Mouse (Mus musculus) thymus, postnatal 14 days (tissue): ENCODE data around the gene Opn1mw.
A peak's percentile ranks its signal among the peaks of the same experiment; 100 is the strongest.
"Not testable (repeated sequence)": the region's sequence is repeated elsewhere in the genome, so short reads cannot be mapped to it uniquely, and the experiment has no call there.

ENCODE experiments used
- DNase-seq: peaks from one replicate; pipeline ENCODE4 v3.0.0; 2021

Opn1mw gene

DNA sequence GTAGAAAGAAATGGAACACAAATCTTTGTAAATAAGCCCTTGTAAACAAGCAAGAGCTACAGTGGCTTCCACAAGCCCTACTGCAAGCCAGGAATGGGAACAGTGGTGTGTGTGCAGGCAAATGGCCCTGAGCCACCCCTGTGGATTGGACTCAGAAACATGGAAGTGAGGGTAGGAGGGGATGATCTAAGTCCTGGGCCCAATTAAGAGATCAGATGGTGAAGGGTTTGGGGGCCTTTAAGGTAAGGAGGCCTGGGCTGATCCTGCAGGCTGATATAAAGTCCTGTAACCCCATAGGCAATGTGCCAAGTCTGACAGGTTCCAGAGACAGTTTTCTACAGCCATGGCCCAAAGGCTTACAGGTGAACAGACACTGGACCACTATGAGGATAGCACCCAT is at the start of gene Opn1mw:
Gene Opn1mw (plus strand): TSS at position 301 of the 400 bp plus-strand sequence.
- DNase-seq, result no peak

DNA sequence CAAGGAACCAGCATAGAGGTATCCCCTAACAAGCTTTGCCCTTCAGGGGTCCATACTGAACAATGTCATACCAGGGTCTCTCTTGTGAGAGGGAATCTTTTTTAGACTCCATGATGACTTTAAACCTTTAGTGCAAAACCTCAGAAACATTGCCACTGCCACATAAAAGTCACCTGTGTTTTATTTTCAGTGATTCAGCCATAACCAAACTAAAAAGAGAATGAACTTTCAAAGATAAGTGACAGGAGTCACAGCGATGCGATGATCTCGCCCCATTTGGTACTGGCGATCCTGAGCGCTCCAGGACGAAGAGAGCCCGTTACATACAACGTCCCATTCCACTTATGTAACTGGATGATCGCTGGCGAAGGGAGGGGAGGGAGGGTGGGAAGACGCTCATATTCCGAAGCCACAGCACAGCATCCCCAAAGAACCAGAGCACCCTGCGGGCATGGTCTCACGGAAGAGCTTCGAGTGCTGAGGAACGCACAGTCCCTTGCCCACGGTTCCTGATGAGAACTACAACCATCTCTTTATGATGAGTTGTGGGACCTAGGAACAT is 42.9 kb upstream of the Opn1mw start:
- no peak for DNase-seq

DNA sequence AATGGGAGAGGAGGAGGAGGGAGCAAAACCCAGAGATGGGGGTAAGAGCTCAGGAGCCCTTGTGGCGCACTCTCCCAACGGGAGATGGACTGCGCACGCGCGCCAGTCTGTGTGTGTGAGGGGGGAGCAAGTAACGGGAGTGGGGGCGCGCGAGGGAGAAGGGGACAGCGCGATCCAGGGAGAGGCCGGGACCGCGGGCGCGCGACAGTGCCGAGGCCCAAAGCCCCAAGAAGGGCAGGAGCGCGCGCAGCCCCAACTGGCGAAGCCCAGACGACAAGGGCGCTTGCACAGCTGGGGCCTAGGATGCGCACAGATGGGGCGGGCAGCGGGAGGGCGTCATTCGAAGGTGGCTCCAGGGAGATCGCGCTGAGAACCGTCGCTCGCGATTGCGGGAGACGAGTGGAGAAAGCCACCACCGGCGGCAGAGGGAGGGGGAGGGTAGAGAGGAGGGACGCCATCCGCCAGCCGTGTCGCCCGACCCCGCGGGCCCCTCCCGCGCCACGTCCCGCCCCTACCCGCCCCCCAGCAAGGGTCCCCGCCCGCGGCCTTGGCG is 42.2 kb upstream of the Opn1mw start:
- DNase-seq, result peak; percentile 84

DNA sequence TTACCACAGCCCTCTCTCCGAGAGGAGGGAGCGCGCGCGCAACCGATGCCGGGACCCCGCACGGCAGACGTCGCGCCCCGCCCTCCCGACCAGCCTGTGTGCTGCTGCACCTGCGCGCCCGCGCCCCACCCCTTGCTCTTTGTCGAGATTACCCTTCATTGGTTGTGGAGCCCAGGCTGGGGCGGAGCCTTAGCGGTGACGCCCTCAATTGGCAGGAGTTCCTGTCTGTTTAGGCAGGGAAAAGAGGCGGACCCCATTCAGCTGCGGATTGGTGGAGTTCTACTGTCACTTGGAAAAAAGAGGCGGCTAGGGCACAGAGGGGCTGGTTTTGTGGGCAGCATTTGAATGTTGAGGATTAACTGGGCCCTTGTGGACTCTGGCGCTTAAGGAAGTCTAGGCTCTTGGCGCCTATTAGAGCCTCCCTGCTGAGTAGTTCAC is 41.6 kb upstream of the Opn1mw start:
- peak; percentile 97 for DNase-seq

DNA sequence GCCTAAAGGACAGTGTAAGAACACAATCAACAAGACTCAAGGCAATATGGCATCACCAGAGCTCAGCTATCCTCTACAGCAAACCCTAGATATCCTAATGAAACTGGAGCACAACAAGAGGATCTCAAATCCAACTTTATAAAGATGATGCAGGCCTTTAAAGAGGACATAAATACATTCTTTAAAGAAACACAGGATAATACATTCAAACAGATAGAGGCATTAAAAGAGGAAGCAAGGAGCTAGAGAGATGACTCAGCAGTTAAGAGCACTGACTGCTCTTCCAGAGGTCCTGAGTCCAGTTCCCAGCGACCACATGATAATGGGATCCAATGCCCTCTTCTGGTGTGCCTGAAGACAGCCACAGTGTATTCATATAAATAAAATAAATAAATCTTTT is 32.1 kb upstream of the Opn1mw start:
- no peak for DNase-seq

DNA sequence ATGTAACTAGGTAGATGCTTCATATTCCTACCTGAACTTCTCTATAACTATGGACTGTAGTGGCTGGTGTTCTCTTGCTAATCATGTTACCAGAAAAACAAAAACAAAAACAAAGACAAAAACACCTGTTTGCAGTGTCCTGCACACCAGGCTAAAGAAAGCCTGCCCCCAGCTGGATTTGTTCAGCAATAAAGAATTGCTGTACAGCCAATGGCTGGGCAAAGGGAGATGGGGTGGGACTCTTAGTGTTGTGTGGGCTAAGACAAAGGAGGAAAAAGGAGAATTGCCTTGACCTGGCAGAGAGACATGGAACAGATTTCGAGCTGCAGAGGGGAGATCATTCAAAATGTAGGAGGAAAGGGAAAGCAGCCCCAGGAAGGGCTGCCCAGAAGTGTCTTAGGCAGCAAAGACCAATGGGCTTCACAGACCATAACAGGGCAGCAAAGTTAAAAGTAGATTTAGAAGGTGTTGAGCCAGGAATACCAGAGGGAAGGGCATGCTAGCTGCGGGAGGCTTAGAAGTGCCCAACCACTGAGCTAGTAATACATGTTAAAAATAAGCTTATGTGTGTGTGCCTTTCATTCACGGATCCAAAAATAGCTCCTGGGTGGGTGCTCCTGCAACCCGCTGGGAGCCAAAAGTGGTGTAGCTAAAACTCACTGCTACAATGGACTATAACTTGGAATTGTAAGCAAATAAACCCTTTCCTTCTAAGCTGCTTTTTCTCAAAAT is 23.6 kb upstream of the Opn1mw start:
- DNase-seq, result no peak

DNA sequence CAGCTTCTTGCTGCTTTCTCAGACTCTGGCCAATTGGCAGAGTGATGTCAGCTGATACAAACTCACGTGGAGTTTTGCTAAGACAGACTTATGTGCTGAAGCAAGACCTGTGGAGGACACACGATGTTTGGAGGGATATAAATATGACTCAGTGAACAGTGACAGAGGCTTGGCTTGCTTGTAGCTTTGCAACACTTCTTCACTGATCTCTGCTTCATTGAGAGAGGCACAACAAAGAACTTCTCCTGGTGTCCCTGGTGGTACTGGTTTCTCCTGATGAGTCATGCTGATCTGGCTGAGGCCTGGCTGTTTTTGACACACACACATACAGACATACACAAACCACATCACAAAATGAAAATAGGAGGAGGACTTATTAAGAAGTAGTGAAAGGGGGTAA is 21.3 kb upstream of the Opn1mw start:
- no peak for DNase-seq

DNA sequence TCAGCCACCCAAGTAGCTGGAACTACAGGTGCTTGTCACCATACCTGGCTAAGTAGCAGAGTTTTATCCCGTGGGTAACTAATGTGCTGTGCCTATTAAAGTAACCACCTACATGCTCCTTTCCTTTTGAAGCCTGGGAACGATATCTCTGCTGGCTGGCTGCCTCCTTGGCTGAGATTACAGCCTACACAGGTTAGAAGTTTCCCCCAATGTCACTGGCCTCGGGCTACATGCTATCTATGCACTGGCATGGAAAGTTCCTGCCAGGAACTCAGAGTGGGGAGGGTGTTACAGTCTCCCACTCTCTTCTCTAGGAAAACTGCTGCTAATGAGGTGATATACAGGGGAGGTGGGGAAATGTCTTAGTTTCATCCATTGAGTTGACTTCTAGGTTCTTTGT is 18.5 kb upstream of the Opn1mw start:
- DNase-seq, result no peak

DNA sequence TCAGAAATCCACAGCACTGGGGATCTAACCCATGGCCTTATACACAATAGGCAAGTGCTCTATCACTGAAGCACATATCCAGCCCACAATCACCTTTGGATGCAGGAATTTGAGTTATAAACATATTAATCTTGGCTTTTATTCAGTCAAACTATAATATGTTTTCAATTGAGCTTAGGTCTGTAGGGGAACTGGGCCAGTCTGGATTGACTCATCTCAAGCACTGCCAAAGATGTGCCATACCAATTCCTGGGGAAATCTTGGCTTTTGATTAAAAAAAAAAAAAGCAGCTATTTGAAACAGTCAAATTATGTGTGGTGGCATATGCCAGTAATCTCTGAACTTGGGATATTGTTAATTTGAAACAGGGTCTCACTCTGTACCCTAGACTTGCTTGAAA is 13.2 kb upstream of the Opn1mw start:
- DNase-seq, result no peak

DNA sequence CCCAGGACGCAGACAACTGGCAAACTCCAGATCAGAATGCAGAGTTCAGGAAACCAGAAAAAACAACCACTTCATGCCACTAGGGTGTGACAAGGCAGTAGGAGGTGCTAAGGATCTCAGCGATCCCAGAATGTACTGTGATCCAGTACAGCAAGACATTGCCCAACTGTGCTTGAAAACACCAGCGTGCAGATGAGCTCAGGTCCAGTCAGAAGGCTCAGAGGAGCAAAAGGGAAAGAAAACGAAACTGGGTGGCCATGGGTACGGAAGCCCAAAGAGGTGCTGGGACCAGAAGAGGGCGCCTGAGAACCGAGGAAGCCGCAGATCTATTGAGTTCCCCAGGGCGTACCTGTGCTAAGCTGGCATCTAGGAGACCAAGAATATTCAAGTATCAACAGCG is 11.8 kb upstream of the Opn1mw start:
- DNase-seq, result peak; percentile 73

DNA sequence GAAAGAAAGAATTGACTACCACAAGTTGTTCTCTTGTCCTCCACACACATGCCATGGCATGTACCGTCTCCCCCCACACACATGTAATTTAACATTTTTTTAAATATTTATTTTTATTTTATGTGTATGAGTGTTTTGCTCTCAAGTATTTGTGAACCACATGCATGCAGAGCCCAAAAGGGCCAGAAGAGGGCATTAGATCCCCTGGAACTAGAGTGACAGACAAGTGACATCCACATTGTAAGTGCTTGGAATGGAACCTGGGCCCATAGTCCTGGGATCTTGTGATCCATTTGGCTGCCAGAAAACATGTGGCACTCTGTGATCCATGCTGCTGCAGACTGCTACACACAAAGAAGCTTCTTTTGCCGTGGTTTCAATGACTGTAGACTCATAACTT is 2.3 kb upstream of the Opn1mw start:
- peak; percentile 60 for DNase-seq

DNA sequence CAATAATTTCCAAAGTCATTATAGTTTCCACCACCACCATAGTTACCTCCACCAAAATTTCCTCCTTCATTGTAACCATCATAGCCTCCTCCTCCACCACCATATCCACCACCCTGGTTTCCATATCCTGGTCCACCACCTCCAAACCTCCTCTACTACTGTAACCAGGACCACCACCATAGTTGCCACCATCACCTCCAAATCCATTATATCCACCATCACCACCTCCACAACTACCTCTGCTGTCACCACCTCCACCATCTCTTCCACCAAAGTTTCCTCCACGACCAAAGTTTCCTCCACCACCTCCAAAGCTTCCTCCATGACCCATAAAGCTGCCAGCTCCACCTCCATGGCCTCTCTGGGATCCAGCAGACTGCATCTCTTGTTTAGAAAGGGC is 8.0 kb downstream of the Opn1mw start, which contains the start of gene Mecp2:
Gene Mecp2 (minus strand): TSS at position 101 of the 400 bp plus-strand sequence.
- DNase-seq, result not testable (repeated sequence)

DNA sequence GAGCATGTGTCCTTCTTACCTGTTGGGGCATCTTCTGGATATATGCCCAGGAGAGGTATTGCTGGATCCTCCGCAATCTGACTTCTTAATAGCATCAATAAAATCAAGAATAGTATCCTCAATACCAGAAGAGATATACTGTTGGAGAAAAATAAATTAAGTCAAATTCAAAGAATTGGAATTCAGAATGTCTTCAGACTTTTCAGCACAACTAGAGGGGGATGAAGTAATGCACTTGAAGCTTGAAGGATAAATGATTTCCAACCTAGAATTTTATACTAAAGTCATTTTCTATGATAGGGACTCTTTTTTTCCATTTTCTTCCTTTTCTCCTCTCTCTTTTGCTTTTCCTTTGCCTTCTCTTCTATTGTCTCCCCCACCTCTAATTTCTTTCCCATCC is 40.5 kb downstream of the Opn1mw start, which contains the start of gene Tex28:
Gene Tex28 (minus strand): TSS at position 101 of the 400 bp plus-strand sequence.
- no peak for DNase-seq

DNA sequence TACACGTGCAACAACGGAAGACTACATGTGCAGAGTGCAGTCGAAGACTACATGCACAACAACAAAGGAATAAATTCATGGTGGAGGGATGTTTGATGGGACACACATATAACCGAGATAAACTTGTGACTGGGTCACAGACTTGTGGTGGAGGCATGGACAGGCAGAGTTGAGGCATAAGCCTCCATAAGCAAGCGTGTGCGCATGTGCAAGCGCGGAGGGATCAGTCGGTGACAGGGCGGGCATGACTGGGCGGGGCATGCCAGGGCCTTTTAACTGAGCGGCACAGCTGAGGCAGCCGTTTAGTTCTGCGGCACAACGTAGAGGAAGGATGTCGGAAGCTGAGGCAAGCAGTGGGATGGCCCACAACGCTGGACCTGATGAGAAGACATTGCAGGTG is 49.7 kb downstream of the Opn1mw start, which contains the start of gene Tktl1:
Gene Tktl1 (plus strand): TSS at position 301 of the 400 bp plus-strand sequence.
- no peak for DNase-seq
